Mouse (Mus musculus): ENCODE measurements around the gene Rom1. TPM values are rescaled to one million over a fixed set of nuclear protein-coding genes. Genes with fewer than 3 reads are reported as not detected.
"Not testable (repeated sequence)": the region's sequence is repeated elsewhere in the genome, so short reads cannot be mapped to it uniquely, and the experiment has no call there.

Gene Rom1
- polyA plus RNA-seq, 1 experiment from 2014 or later: 3.3 TPM

DNA sequence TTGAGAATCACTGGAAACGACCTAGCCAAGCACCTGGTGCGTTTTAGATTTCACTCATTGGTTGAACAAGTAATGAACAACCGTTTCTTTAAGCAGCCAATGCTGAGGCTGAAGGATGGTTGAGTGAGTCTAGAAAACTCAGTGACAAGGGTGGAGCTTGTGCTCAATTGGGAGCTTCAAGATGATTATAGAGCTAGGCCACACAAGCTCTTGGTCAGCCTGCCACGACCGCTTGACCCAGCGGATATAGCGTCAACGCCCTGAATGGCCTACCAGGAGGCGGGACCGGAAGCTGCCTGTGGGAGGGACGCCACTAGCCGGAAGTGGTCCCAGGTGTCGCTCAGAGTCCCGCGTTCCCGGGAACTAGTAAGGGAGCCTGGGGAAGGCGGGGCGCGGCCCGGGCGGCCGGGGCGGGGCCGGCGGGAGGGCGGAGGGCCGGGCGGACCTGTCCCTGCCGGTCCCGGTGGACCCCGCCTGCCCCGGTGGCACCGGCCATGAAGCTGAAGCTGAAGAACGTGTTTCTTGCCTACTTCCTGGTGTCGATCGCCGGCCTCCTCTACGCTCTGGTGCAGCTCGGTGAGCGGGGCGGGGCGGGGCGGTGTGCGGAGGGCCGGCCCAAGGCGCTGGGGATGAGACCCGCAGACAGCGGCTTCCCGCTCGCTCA is 9.0 kb downstream of the Rom1 start, which contains the start of gene B3gat3:
Gene B3gat3, plus strand, starts transcription at position 302 of the 664 bp plus-strand sequence.
- peak within 1 kb of the TSS; percentile 89 for H3K27ac ChIP-seq
- peak within 1 kb of the TSS; percentile 84 for H3K9ac ChIP-seq
- H3K4me3 ChIP-seq: peak within 1 kb of the TSS; percentile 82
- H3K4me1 ChIP-seq: peaks cover 17% of the 10 kb centered on the region
- peaks cover 25% of the 10 kb centered on the region for H3K36me3 ChIP-seq
- ATAC-seq (ENCODE audit: insufficient number of reproducible peaks, insufficient read depth, low FRiP score, low TSS enrichment, low read depth): peak; percentile 93
- no peaks in the 10 kb centered on the region for H3K27me3 ChIP-seq
- 2% methylated on average over 50 of the region's 50 CpGs for WGBS
- no peaks in the 10 kb centered on the region for H3K9me3 ChIP-seq
- H3K4me2 ChIP-seq: peak within 1 kb of the TSS; percentile 76

- Histone ChIP-seq H3K27ac (peak overlapping the region; percentile 89), H3K4me1 (peaks cover 17% of the 10 kb centered on the region), H3K9ac (peak overlapping the region; percentile 84), H3K36me3 (peaks cover 29% of the 10 kb centered on the region), H3K27me3 (no peaks in the 10 kb centered on the region), H3K9me3 (no peaks in the 10 kb centered on the region), H3K4me2 (peak overlapping the region; percentile 76), H3K4me3 (peak overlapping the region; percentile 82)
- 70% methylated on average over 6 of the region's 6 CpGs for WGBS
- no peak for ATAC-seq (ENCODE audit: insufficient number of reproducible peaks, insufficient read depth, low FRiP score, low TSS enrichment, low read depth)
Measured at GRCm38 (mm10) chr19:8919684-8920072, 9.5 kb downstream of the Rom1 start.

DNA sequence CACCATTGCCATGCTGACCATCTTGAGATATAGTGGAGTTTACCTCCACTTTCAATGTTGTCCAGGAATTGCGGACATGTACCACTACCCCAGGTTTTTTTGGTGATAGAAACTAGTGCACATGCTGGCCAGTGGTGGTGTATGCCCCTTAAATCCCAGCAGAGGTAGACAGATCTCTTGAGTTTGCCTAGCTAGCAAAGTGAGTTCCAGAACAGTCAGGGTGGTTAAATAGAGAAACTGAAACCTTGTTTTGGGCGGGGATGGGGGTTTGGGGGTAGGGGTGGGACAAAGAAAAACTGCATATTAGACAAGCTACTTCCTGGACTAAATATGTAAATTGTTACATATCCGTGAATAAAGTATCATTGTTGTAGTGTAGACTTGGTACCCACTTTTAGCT is 10.2 kb downstream of the Rom1 start:
- no peak overlapping the region for H3K27ac ChIP-seq
- H3K4me2 ChIP-seq: no peak overlapping the region
- no peaks in the 10 kb centered on the region for H3K27me3 ChIP-seq
- peaks cover 17% of the 10 kb centered on the region for H3K4me1 ChIP-seq
- no peaks in the 10 kb centered on the region for H3K9me3 ChIP-seq
- 90% methylated on average over 3 of the region's 3 CpGs for WGBS
- H3K36me3 ChIP-seq: peaks cover 36% of the 10 kb centered on the region
- ATAC-seq (ENCODE audit: insufficient number of reproducible peaks, insufficient read depth, low FRiP score, low TSS enrichment, low read depth): no peak
- no peak overlapping the region for H3K4me3 ChIP-seq
- H3K9ac ChIP-seq: no peak overlapping the region

DNA sequence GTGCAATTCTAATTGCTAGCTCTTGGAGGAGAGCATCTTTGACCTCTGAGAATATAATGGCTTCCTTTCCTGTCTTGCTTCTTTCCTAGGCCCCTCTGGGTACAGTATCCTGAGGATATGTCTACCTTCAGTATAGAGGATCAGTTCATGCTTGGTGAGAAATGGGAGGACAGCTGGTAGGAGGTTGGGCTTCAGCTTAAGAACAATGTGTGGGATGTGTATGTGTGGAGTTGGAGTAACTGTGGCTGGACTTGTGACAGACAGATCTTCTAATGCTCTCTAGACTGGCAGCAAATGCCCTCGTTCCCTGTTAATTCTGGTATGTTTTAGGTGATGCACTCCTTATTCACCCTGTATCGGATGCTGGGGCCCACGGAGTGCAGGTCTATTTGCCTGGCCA is 14.9 kb downstream of the Rom1 start:
- peaks cover 80% of the 10 kb centered on the region for H3K36me3 ChIP-seq
- ATAC-seq (ENCODE audit: insufficient number of reproducible peaks, insufficient read depth, low FRiP score, low TSS enrichment, low read depth): no peak

DNA sequence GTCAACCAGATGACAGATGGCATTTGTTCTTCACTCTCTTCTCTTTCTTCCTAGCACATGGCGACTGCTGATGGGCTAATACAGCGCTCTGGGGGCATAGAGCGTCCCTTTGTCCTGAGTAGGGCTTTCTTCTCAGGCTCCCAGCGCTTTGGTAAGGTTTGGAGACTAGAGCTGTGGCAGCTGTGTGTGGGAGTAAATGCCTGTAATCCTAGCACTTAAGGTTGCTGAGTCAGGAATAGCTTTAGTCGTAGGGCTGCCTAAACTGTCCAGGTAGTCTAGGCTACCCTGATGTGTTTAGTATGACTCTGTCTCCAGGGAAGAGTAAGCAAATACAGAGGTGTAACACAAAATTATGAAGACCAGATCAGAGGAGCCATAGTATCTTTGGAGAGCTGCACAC is 17.3 kb downstream of the Rom1 start:
- no peak overlapping the region for H3K4me2 ChIP-seq
- no peaks in the 10 kb centered on the region for H3K27me3 ChIP-seq
- no peaks in the 10 kb centered on the region for H3K4me1 ChIP-seq
- peaks cover 100% of the 10 kb centered on the region for H3K36me3 ChIP-seq
- no peak overlapping the region; the same call in 1 of the 2 replicates for H3K9ac ChIP-seq
- no peak for ATAC-seq (ENCODE audit: insufficient number of reproducible peaks, insufficient read depth, low FRiP score, low TSS enrichment, low read depth)
- H3K4me3 ChIP-seq: no peak overlapping the region
- no peaks in the 10 kb centered on the region for H3K9me3 ChIP-seq
- no peak overlapping the region for H3K27ac ChIP-seq
- 90% methylated on average over 5 of the region's 5 CpGs for WGBS

More for the DNA sequence above, 14.9 kb downstream of the Rom1 start:
- H3K9ac ChIP-seq: no peak overlapping the region
- H3K4me3 ChIP-seq: no peak overlapping the region
- WGBS: 96% methylated on average over 3 of the region's 3 CpGs
- H3K27me3 ChIP-seq: no peaks in the 10 kb centered on the region
- no peaks in the 10 kb centered on the region for H3K9me3 ChIP-seq
- no peak overlapping the region for H3K27ac ChIP-seq
- H3K4me1 ChIP-seq: no peaks in the 10 kb centered on the region
- no peak overlapping the region for H3K4me2 ChIP-seq

GRCm38 (mm10) chr19:8908531-8908930 is 20.6 kb downstream of the Rom1 start:
- peaks cover 96% of the 10 kb centered on the region for H3K36me3 ChIP-seq
- WGBS: 89% methylated on average over 6 of the region's 6 CpGs

GRCm38 (mm10) chr19:8903412-8903811 is 25.7 kb downstream of the Rom1 start:
- peaks cover 60% of the 10 kb centered on the region for H3K36me3 ChIP-seq
- H3K9ac ChIP-seq: no peak overlapping the region
- H3K4me3 ChIP-seq: no peak overlapping the region
- H3K4me1 ChIP-seq: peaks cover 10% of the 10 kb centered on the region
- 91% methylated on average over 5 of the region's 5 CpGs for WGBS
- ATAC-seq (ENCODE audit: insufficient number of reproducible peaks, insufficient read depth, low FRiP score, low TSS enrichment, low read depth): no peak
- no peaks in the 10 kb centered on the region for H3K9me3 ChIP-seq
- H3K4me2 ChIP-seq: no peak overlapping the region
- no peak overlapping the region for H3K27ac ChIP-seq
- no peaks in the 10 kb centered on the region for H3K27me3 ChIP-seq

More at GRCm38 (mm10) chr19:8908531-8908930, 20.6 kb downstream of the Rom1 start:
- Histone ChIP-seq H3K4me2 (no peak overlapping the region), H3K9me3 (no peaks in the 10 kb centered on the region), H3K27ac (no peak overlapping the region), H3K9ac (0 out of 2 replicates have a peak overlapping the region, but pooled peaks have one; percentile 32), H3K4me1 (no peaks in the 10 kb centered on the region), H3K4me3 (no peak overlapping the region), H3K27me3 (no peaks in the 10 kb centered on the region)
- ATAC-seq (ENCODE audit: insufficient number of reproducible peaks, insufficient read depth, low FRiP score, low TSS enrichment, low read depth): no peak

GRCm38 (mm10) chr19:8899079-8899478 is 30.1 kb downstream of the Rom1 start:
- ATAC-seq (ENCODE audit: insufficient number of reproducible peaks, insufficient read depth, low FRiP score, low TSS enrichment, low read depth): no peak
- no peaks in the 10 kb centered on the region for H3K9me3 ChIP-seq
- no peak overlapping the region for H3K27ac ChIP-seq
- H3K4me2 ChIP-seq: peak overlapping the region; percentile 84
- peak overlapping the region; percentile 96 for H3K9ac ChIP-seq
- H3K4me1 ChIP-seq: peaks cover 32% of the 10 kb centered on the region
- no peaks in the 10 kb centered on the region for H3K27me3 ChIP-seq
- WGBS: 56% methylated on average over 3 of the region's 3 CpGs
- H3K4me3 ChIP-seq: peak overlapping the region; percentile 93
- peaks cover 47% of the 10 kb centered on the region for H3K36me3 ChIP-seq

GRCm38 (mm10) chr19:8898576-8898975 is 30.6 kb downstream of the Rom1 start:
- 11% methylated on average over 13 of the region's 13 CpGs for WGBS
- Histone ChIP-seq H3K4me3 (peak overlapping the region; percentile 93), H3K9me3 (no peaks in the 10 kb centered on the region), H3K9ac (peak overlapping the region; percentile 96), H3K27ac (peak overlapping the region; percentile 90), H3K27me3 (no peaks in the 10 kb centered on the region), H3K4me2 (peak overlapping the region; percentile 84), H3K4me1 (peaks cover 37% of the 10 kb centered on the region), H3K36me3 (peaks cover 43% of the 10 kb centered on the region)
- no peak for ATAC-seq (ENCODE audit: insufficient number of reproducible peaks, insufficient read depth, low FRiP score, low TSS enrichment, low read depth)

DNA sequence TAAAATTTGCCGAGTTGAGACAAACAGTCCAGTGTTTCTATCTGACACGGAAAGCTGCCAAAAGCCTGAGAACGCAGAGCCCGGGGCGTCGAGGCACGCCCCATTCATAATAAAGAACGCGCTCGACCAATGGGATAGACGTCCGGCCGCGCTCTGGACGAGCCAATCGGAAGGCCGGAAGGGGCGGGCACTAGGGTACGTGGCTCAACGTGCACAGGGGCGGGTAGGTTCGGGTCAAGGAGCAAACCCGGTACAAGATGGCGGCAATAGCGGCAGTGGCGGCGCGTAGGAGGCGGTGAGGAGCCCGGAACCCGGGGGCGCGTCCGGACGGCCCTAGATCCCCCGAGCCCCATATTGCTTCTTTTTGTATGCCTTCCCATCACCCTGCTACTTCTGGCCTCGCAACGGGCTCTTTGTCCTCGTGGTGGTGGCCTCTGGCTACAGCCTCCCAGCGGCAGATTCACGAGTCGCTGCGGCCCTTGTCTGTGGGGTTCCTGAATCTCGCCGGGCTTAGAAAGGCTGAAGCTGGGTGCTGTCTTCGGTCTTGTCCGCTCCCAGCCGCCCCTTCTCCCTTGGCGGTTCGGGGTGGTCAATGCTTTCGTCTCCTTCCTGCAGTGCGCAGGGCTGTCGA is 31.2 kb downstream of the Rom1 start, which contains the start of gene Ganab:
Gene Ganab, plus strand, starts transcription at position 207 of the 631 bp plus-strand sequence.
- peak within 1 kb of the TSS; percentile 90 for H3K27ac ChIP-seq

DNA sequence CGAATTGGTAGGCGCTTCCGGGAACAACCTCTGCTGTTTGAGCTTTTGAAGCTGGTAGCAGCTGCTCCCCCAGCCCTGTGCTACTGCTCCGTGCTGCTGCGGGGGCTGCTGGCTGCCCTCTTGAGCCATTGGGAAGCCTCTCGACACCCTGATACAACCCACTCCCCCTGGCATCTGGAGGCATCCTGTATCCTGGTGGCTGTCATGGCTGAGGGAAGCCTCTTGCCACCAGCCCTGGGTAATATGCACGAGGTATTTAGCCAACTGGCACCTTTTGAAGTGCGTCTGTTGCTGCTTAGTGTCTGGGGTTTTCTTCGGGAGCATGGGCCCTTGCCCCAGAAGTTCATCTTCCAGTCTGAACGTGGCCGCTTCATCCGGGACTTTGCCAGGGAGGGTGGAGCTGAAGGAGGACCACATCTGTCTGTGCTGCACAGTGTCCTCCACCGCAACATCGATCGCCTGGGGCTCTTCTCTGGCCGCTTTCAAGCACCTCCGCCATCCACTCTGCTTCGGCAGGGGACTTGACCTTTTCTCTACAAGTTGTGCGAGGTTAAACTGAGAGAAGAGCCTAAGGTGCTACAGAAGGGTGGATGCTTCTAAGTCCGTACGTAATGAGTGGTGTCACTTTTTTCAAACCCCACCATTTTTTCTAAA is 31.8 kb downstream of the Rom1 start:
- not testable (repeated sequence) for H3K27me3 ChIP-seq, H3K9me3 ChIP-seq
- H3K4me3 ChIP-seq: peak overlapping the region; percentile 93
- H3K27ac ChIP-seq: peak overlapping the region; percentile 90
- ATAC-seq (ENCODE audit: insufficient number of reproducible peaks, insufficient read depth, low FRiP score, low TSS enrichment, low read depth): peak; percentile 23; the same call in 1 of the 2 replicates
- peaks cover 33% of the 10 kb centered on the region for H3K36me3 ChIP-seq
- peak overlapping the region; percentile 74 for H3K9ac ChIP-seq
- H3K4me2 ChIP-seq: peak overlapping the region; percentile 84
- peaks cover 39% of the 10 kb centered on the region for H3K4me1 ChIP-seq
- WGBS: 21% methylated on average over 21 of the region's 21 CpGs

More for the DNA sequence above, 31.2 kb downstream of the Rom1 start, which contains the start of gene Ganab:
- under 1% methylated on average over 53 of the region's 53 CpGs for WGBS
- Histone ChIP-seq H3K36me3 (peaks cover 37% of the 10 kb centered on the region), H3K4me1 (peaks cover 39% of the 10 kb centered on the region), H3K9ac (peak within 1 kb of the TSS; percentile 96), H3K4me3 (peak within 1 kb of the TSS; percentile 93), H3K4me2 (peak within 1 kb of the TSS; percentile 84), H3K27me3 (no peaks in the 10 kb centered on the region), H3K9me3 (no peaks in the 10 kb centered on the region)
- peak; percentile 98 for ATAC-seq (ENCODE audit: insufficient number of reproducible peaks, insufficient read depth, low FRiP score, low TSS enrichment, low read depth)
